Mouse (Mus musculus) embryonic facial prominence, embryonic 12.5 days (tissue): Measurements from ENCODE around the gene Usf2. TPM values are rescaled to one million over a fixed set of nuclear protein-coding genes. Genes with fewer than 3 reads are reported as not detected.

ENCODE experiments used
- ATAC-seq: fragments of 200-750 bp; cut with Nextera tagmentation; 2 replicates; pipeline ENCODE4 v1.8.0; 2017; ENCODE audit not compliant: insufficient number of reproducible peaks, insufficient read depth, low FRiP score, low TSS enrichment
- H3K27ac ChIP-seq: fragments of 300-500 bp; sonication (generic); 2 replicates; pipeline ENCODE4 v1.5.1; 2016; ENCODE audit warnings: mild to moderate bottlenecking
- H3K27me3 ChIP-seq: fragments of 300-500 bp; sonication (generic); 2 replicates; pipeline ENCODE4 v1.6.1; 2016; ENCODE audit warnings: mild to moderate bottlenecking, moderate library complexity
- H3K36me3 ChIP-seq: fragments of 300-500 bp; sonication (generic); 2 replicates; pipeline ENCODE4 v1.6.1; 2016; ENCODE audit warnings: mild to moderate bottlenecking
- H3K4me1 ChIP-seq: fragments of 300-500 bp; sonication (generic); 2 replicates; pipeline ENCODE4 v1.6.1; 2016
- H3K4me2 ChIP-seq: fragments of 300-500 bp; sonication (generic); replicated peaks from 2 replicates; pipeline ENCODE4 v1.6.1; 2016; ENCODE audit warnings: mild to moderate bottlenecking, moderate library complexity
- H3K4me3 ChIP-seq: fragments of 300-500 bp; sonication (generic); 2 replicates; pipeline ENCODE4 v1.5.1; 2016; ENCODE audit warnings: mild to moderate bottlenecking
- H3K9ac ChIP-seq: fragments of 300-500 bp; sonication (generic); 2 replicates; pipeline ENCODE4 v1.6.1; 2016; ENCODE audit warnings: mild to moderate bottlenecking, moderate library complexity
- H3K9me3 ChIP-seq: fragments of 300-500 bp; sonication (generic); 2 replicates; pipeline ENCODE4 v1.6.1; 2016; ENCODE audit warnings: mild to moderate bottlenecking, moderate library complexity
- WGBS: fragments of 180-500 bp; shearing (Covaris S2); methylation state at CpG from one replicate; pipeline ENCODE4 v1.1.7; 2016; 5-methylcytosine and 5-hydroxymethylcytosine counted together
- polyA plus RNA-seq: library from polyadenylated mRNA; unstranded; fragments of >200 nt; fragmentation: Nextera tagmentation; extraction: Ambion mirVana; gene quantifications from 2 replicates; pipeline ENCODE4 v1.2.1, GENCODE M21; 2016

The Usf2 gene
- polyA plus RNA-seq, 1 experiment from 2014 or later, result 31.8 TPM

- no peak for ATAC-seq
- Histone ChIP-seq H3K27me3 (peaks cover 23% of the 10 kb centered on the region), H3K4me2 (peak overlapping the region; percentile 58), H3K36me3 (no peaks in the 10 kb centered on the region), H3K9me3 (no peaks in the 10 kb centered on the region), H3K4me3 (peak overlapping the region; percentile 39), H3K9ac (peak overlapping the region; percentile 25; the same call in 1 of the 2 replicates), H3K27ac (no peak overlapping the region), H3K4me1 (peaks cover 4% of the 10 kb centered on the region; the same call in 1 of the 2 replicates)
- 3% methylated on average over 41 of the region's 41 CpGs for WGBS
These were observed 16.0 kb upstream of the Usf2 start for GRCm38 (mm10) chr7:30972426-30973250.

GRCm38 (mm10) chr7:30971901-30972300 is 15.3 kb upstream of the Usf2 start:
- WGBS, result 89% methylated on average over 15 of the region's 15 CpGs

GRCm38 (mm10) chr7:30969174-30969573 is 12.6 kb upstream of the Usf2 start:
- H3K36me3 ChIP-seq, result 0 out of 2 replicates have a peak, but pooled peaks cover 4% of the 10 kb centered on the region
- peaks cover 23% of the 10 kb centered on the region for H3K27me3 ChIP-seq
- WGBS, result 82% methylated on average over 4 of the region's 4 CpGs
- H3K4me2 ChIP-seq, result no peak overlapping the region
- no peaks in the 10 kb centered on the region for H3K9me3 ChIP-seq
- H3K27ac ChIP-seq, result no peak overlapping the region
- no peak overlapping the region for H3K4me3 ChIP-seq
- no peak overlapping the region for H3K9ac ChIP-seq
- peaks cover 4% of the 10 kb centered on the region; the same call in 1 of the 2 replicates for H3K4me1 ChIP-seq
- ATAC-seq, result no peak

More at GRCm38 (mm10) chr7:30971901-30972300, 15.3 kb upstream of the Usf2 start:
- H3K4me1 ChIP-seq, result peaks cover 4% of the 10 kb centered on the region; the same call in 1 of the 2 replicates
- H3K9me3 ChIP-seq, result no peaks in the 10 kb centered on the region
- no peak for ATAC-seq
- no peak overlapping the region for H3K27ac ChIP-seq
- no peaks in the 10 kb centered on the region for H3K36me3 ChIP-seq
- peaks cover 23% of the 10 kb centered on the region for H3K27me3 ChIP-seq
- H3K4me2 ChIP-seq, result peak overlapping the region; percentile 58
- H3K4me3 ChIP-seq, result 0 out of 2 replicates have a peak overlapping the region, but pooled peaks have one; percentile 39
- no peak overlapping the region for H3K9ac ChIP-seq

GRCm38 (mm10) chr7:30968611-30969010 is 12.0 kb upstream of the Usf2 start:
- Histone ChIP-seq H3K9me3 (no peaks in the 10 kb centered on the region), H3K4me2 (no peak overlapping the region), H3K27me3 (peaks cover 20% of the 10 kb centered on the region), H3K4me3 (no peak overlapping the region), H3K4me1 (peaks cover 4% of the 10 kb centered on the region; the same call in 1 of the 2 replicates), H3K9ac (no peak overlapping the region), H3K36me3 (0 out of 2 replicates have a peak, but pooled peaks cover 4% of the 10 kb centered on the region), H3K27ac (no peak overlapping the region)
- ATAC-seq, result no peak
- WGBS, result 90% methylated on average over 8 of the region's 8 CpGs

GRCm38 (mm10) chr7:30966657-30967056 is 10.1 kb upstream of the Usf2 start:
- Histone ChIP-seq H3K4me1 (no peaks in the 10 kb centered on the region), H3K9me3 (no peaks in the 10 kb centered on the region), H3K27me3 (peaks cover under 1% of the 10 kb centered on the region; the same call in 1 of the 2 replicates), H3K4me2 (no peak overlapping the region), H3K36me3 (0 out of 2 replicates have a peak, but pooled peaks cover 4% of the 10 kb centered on the region), H3K9ac (no peak overlapping the region), H3K27ac (no peak overlapping the region), H3K4me3 (no peak overlapping the region)
- ATAC-seq, result no peak
- 68% methylated on average over 3 of the region's 3 CpGs for WGBS

GRCm38 (mm10) chr7:30965677-30966076 is 9.1 kb upstream of the Usf2 start:
- 0 out of 2 replicates have a peak, but pooled peaks cover 4% of the 10 kb centered on the region for H3K36me3 ChIP-seq
- no peak overlapping the region for H3K4me2 ChIP-seq
- no peaks in the 10 kb centered on the region for H3K4me1 ChIP-seq
- H3K27me3 ChIP-seq, result no peaks in the 10 kb centered on the region
- H3K27ac ChIP-seq, result no peak overlapping the region
- H3K9ac ChIP-seq, result no peak overlapping the region
- no peak for ATAC-seq
- no peak overlapping the region for H3K4me3 ChIP-seq
- H3K9me3 ChIP-seq, result no peaks in the 10 kb centered on the region
- 84% methylated on average over 14 of the region's 14 CpGs for WGBS

GRCm38 (mm10) chr7:30964366-30964765 is 7.8 kb upstream of the Usf2 start:
- 89% methylated on average over 7 of the region's 7 CpGs for WGBS

GRCm38 (mm10) chr7:30962862-30963261 is 6.3 kb upstream of the Usf2 start:
- ATAC-seq, result no peak
- H3K4me3 ChIP-seq, result no peak overlapping the region
- H3K27ac ChIP-seq, result no peak overlapping the region
- no peak overlapping the region for H3K9ac ChIP-seq
- no peaks in the 10 kb centered on the region for H3K27me3 ChIP-seq
- WGBS, result 94% methylated on average over 5 of the region's 5 CpGs
- no peaks in the 10 kb centered on the region for H3K9me3 ChIP-seq
- H3K4me1 ChIP-seq, result peaks cover 7% of the 10 kb centered on the region; the same call in 1 of the 2 replicates
- no peak overlapping the region for H3K4me2 ChIP-seq
- peaks cover 18% of the 10 kb centered on the region; the same call in 1 of the 2 replicates for H3K36me3 ChIP-seq

More at GRCm38 (mm10) chr7:30964366-30964765, 7.8 kb upstream of the Usf2 start:
- H3K36me3 ChIP-seq, result peaks cover 7% of the 10 kb centered on the region; the same call in 1 of the 2 replicates
- H3K4me1 ChIP-seq, result no peaks in the 10 kb centered on the region
- H3K9ac ChIP-seq, result no peak overlapping the region
- no peak overlapping the region for H3K4me2 ChIP-seq
- ATAC-seq, result no peak
- no peak overlapping the region for H3K27ac ChIP-seq
- no peaks in the 10 kb centered on the region for H3K9me3 ChIP-seq
- H3K4me3 ChIP-seq, result no peak overlapping the region
- no peaks in the 10 kb centered on the region for H3K27me3 ChIP-seq

GRCm38 (mm10) chr7:30959786-30960349 is 3.3 kb upstream of the Usf2 start:
- Histone ChIP-seq H3K27me3 (no peaks in the 10 kb centered on the region), H3K9ac (no peak overlapping the region), H3K27ac (no peak overlapping the region), H3K4me3 (no peak overlapping the region), H3K4me2 (no peak overlapping the region), H3K9me3 (no peaks in the 10 kb centered on the region), H3K36me3 (peaks cover 17% of the 10 kb centered on the region), H3K4me1 (peaks cover 16% of the 10 kb centered on the region)
- WGBS, result 80% methylated on average over 6 of the region's 6 CpGs
- no peak for ATAC-seq

- Histone ChIP-seq H3K9ac (no peak overlapping the region), H3K4me3 (no peak overlapping the region), H3K36me3 (peaks cover 25% of the 10 kb centered on the region), H3K4me2 (no peak overlapping the region), H3K27ac (no peak overlapping the region), H3K9me3 (no peaks in the 10 kb centered on the region), H3K4me1 (peaks cover 16% of the 10 kb centered on the region), H3K27me3 (no peaks in the 10 kb centered on the region)
- 93% methylated on average over 9 of the region's 9 CpGs for WGBS
- ATAC-seq, result no peak
These were observed 2.4 kb upstream of the Usf2 start for GRCm38 (mm10) chr7:30958866-30959487.

GRCm38 (mm10) chr7:30958109-30958865 is 1.7 kb upstream of the Usf2 start:
- Histone ChIP-seq H3K9me3 (no peaks in the 10 kb centered on the region), H3K36me3 (peaks cover 32% of the 10 kb centered on the region), H3K27ac (peak overlapping the region; percentile 99), H3K4me1 (peaks cover 16% of the 10 kb centered on the region), H3K4me2 (peak overlapping the region; percentile 58), H3K27me3 (no peaks in the 10 kb centered on the region), H3K9ac (peak overlapping the region; percentile 100), H3K4me3 (peak overlapping the region; percentile 96)
- WGBS, result 73% methylated on average over 28 of the region's 28 CpGs
- no peak for ATAC-seq
